Mouse (Mus musculus) limb, embryonic 10.5 days (tissue): ENCODE data around the gene Timm50. TPM values are rescaled to one million over a fixed set of nuclear protein-coding genes. Genes with fewer than 3 reads are reported as not detected.

Experiments used
- DNase-seq: peaks from one replicate; pipeline ENCODE4 v3.0.0-alpha.2; 2017; ENCODE audit warnings: low spot score
- H3K27ac ChIP-seq: fragments of 300-500 bp; sonication (generic); 2 replicates; pipeline ENCODE4 v1.5.1; 2016; ENCODE audit warnings: mild to moderate bottlenecking
- H3K27me3 ChIP-seq: fragments of 300-500 bp; sonication (generic); 2 replicates; pipeline ENCODE4 v1.6.1; 2016; ENCODE audit warnings: low read depth, mild to moderate bottlenecking; ENCODE audit not compliant: poor library complexity, severe bottlenecking
- H3K36me3 ChIP-seq: fragments of 300-500 bp; sonication (generic); 2 replicates; pipeline ENCODE4 v1.6.1; 2016; ENCODE audit warnings: mild to moderate bottlenecking, moderate library complexity
- H3K4me1 ChIP-seq: fragments of 300-500 bp; sonication (generic); 2 replicates; pipeline ENCODE4 v1.6.1; 2016
- H3K4me3 ChIP-seq: fragments of 300-500 bp; sonication (generic); 2 replicates; pipeline ENCODE4 v1.5.1; 2016; ENCODE audit warnings: mild to moderate bottlenecking, moderate library complexity
- H3K9me3 ChIP-seq: fragments of 300-500 bp; sonication (generic); replicated peaks from 2 replicates; pipeline ENCODE4 v1.6.1; 2016; ENCODE audit warnings: mild to moderate bottlenecking
- WGBS: fragments of 180-500 bp; shearing (Covaris S2); methylation state at CpG from one replicate; pipeline ENCODE4 v1.1.7; 2016; 5-methylcytosine and 5-hydroxymethylcytosine counted together
- polyA plus RNA-seq: library from polyadenylated mRNA; unstranded; fragments of >200 nt; fragmentation: Nextera tagmentation; extraction: Ambion mirVana; gene quantifications from 2 replicates; pipeline ENCODE4 v1.2.1, GENCODE M21; 2016

Gene Timm50
- polyA plus RNA-seq, 1 experiment from 2014 or later, result 223 TPM

- Histone ChIP-seq H3K27ac (no peak overlapping the region), H3K9me3 (no peaks in the 10 kb centered on the region), H3K4me3 (no peak overlapping the region), H3K4me1 (peaks cover 23% of the 10 kb centered on the region), H3K27me3 (no peaks in the 10 kb centered on the region), H3K36me3 (peaks cover 14% of the 10 kb centered on the region)
- DNase-seq, result no peak
- 87% methylated on average over 3 of the region's 3 CpGs for WGBS
These were observed 35.9 kb upstream of the Timm50 start for GRCm38 (mm10) chr7:28347746-28348145.

- DNase-seq, result peak; percentile 90
- Histone ChIP-seq H3K4me1 (peaks cover 33% of the 10 kb centered on the region), H3K27me3 (no peaks in the 10 kb centered on the region), H3K27ac (no peak overlapping the region), H3K9me3 (no peaks in the 10 kb centered on the region), H3K36me3 (no peaks in the 10 kb centered on the region), H3K4me3 (no peak overlapping the region)
- 11% methylated on average over 4 of the region's 4 CpGs for WGBS
These were observed 32.8 kb upstream of the Timm50 start for GRCm38 (mm10) chr7:28344637-28345036.

- Histone ChIP-seq H3K4me3 (0 out of 2 replicates have a peak overlapping the region, but pooled peaks have one; percentile 10), H3K27me3 (no peaks in the 10 kb centered on the region), H3K27ac (peak overlapping the region; percentile 76), H3K36me3 (0 out of 2 replicates have a peak, but pooled peaks cover 3% of the 10 kb centered on the region), H3K9me3 (no peaks in the 10 kb centered on the region), H3K4me1 (peaks cover 35% of the 10 kb centered on the region)
- 28% methylated on average over 7 of the region's 7 CpGs for WGBS
- no peak for DNase-seq
These were observed 29.5 kb upstream of the Timm50 start for GRCm38 (mm10) chr7:28341381-28341780.

GRCm38 (mm10) chr7:28339213-28339917, 27.5 kb upstream of the Timm50 start:
- H3K4me3 ChIP-seq, result peak overlapping the region; percentile 73

GRCm38 (mm10) chr7:28338108-28338998, 26.5 kb upstream of the Timm50 start, which contains the start of gene Supt5:
Gene Supt5 (minus strand): TSS chr7:28338746.
- H3K4me3 ChIP-seq, result peak within 1 kb of the TSS; percentile 73
- peak within 1 kb of the TSS; percentile 93 for H3K27ac ChIP-seq
- under 1% methylated on average over 77 of the region's 77 CpGs for WGBS
- H3K27me3 ChIP-seq, result no peaks in the 10 kb centered on the region
- H3K36me3 ChIP-seq, result peaks cover 31% of the 10 kb centered on the region
- no peaks in the 10 kb centered on the region for H3K9me3 ChIP-seq
- peaks cover 35% of the 10 kb centered on the region for H3K4me1 ChIP-seq
- peak; percentile 95 for DNase-seq

More at GRCm38 (mm10) chr7:28339213-28339917, 27.5 kb upstream of the Timm50 start:
- H3K4me1 ChIP-seq, result peaks cover 35% of the 10 kb centered on the region
- H3K27ac ChIP-seq, result peak overlapping the region; percentile 93
- H3K9me3 ChIP-seq, result no peaks in the 10 kb centered on the region
- peaks cover 22% of the 10 kb centered on the region for H3K36me3 ChIP-seq
- no peak for DNase-seq
- WGBS, result 83% methylated on average over 19 of the region's 19 CpGs
- H3K27me3 ChIP-seq, result no peaks in the 10 kb centered on the region

GRCm38 (mm10) chr7:28335471-28335870, 23.6 kb upstream of the Timm50 start:
- H3K4me3 ChIP-seq, result no peak overlapping the region
- WGBS, result 94% methylated on average over 2 of the region's 2 CpGs

GRCm38 (mm10) chr7:28334534-28334933, 22.7 kb upstream of the Timm50 start:
- Histone ChIP-seq H3K9me3 (no peaks in the 10 kb centered on the region), H3K4me1 (peaks cover 11% of the 10 kb centered on the region), H3K27ac (no peak overlapping the region), H3K27me3 (no peaks in the 10 kb centered on the region), H3K36me3 (peaks cover 68% of the 10 kb centered on the region), H3K4me3 (no peak overlapping the region)
- 90% methylated on average over 4 of the region's 4 CpGs for WGBS
- DNase-seq, result no peak

More at GRCm38 (mm10) chr7:28335471-28335870, 23.6 kb upstream of the Timm50 start:
- no peaks in the 10 kb centered on the region for H3K27me3 ChIP-seq
- H3K27ac ChIP-seq, result no peak overlapping the region
- H3K4me1 ChIP-seq, result peaks cover 13% of the 10 kb centered on the region
- peaks cover 58% of the 10 kb centered on the region for H3K36me3 ChIP-seq
- DNase-seq, result no peak
- no peaks in the 10 kb centered on the region for H3K9me3 ChIP-seq

- Histone ChIP-seq H3K4me3 (no peak overlapping the region), H3K36me3 (peaks cover 99% of the 10 kb centered on the region)
- WGBS, result 96% methylated on average over 2 of the region's 2 CpGs
These were observed 16.4 kb upstream of the Timm50 start for GRCm38 (mm10) chr7:28328260-28328659.

GRCm38 (mm10) chr7:28326457-28326856, 14.6 kb upstream of the Timm50 start:
- peaks cover 100% of the 10 kb centered on the region for H3K36me3 ChIP-seq
- DNase-seq, result no peak
- no peak overlapping the region for H3K4me3 ChIP-seq
- WGBS, result 87% methylated on average over 4 of the region's 4 CpGs
- H3K4me1 ChIP-seq, result no peaks in the 10 kb centered on the region
- no peaks in the 10 kb centered on the region for H3K9me3 ChIP-seq
- H3K27ac ChIP-seq, result no peak overlapping the region
- H3K27me3 ChIP-seq, result no peaks in the 10 kb centered on the region

More at GRCm38 (mm10) chr7:28328260-28328659, 16.4 kb upstream of the Timm50 start:
- Histone ChIP-seq H3K27me3 (no peaks in the 10 kb centered on the region), H3K4me1 (no peaks in the 10 kb centered on the region), H3K27ac (no peak overlapping the region), H3K9me3 (no peaks in the 10 kb centered on the region)
- DNase-seq, result no peak

GRCm38 (mm10) chr7:28325293-28325692, 13.4 kb upstream of the Timm50 start:
- WGBS, result 97% methylated on average over 8 of the region's 8 CpGs
- Histone ChIP-seq H3K9me3 (no peaks in the 10 kb centered on the region), H3K36me3 (peaks cover 100% of the 10 kb centered on the region), H3K27me3 (no peaks in the 10 kb centered on the region), H3K4me3 (no peak overlapping the region), H3K27ac (no peak overlapping the region), H3K4me1 (no peaks in the 10 kb centered on the region)
- no peak for DNase-seq

- Histone ChIP-seq H3K36me3 (peaks cover 100% of the 10 kb centered on the region), H3K27ac (no peak overlapping the region), H3K27me3 (no peaks in the 10 kb centered on the region), H3K4me3 (no peak overlapping the region; the same call in 1 of the 2 replicates), H3K9me3 (no peaks in the 10 kb centered on the region), H3K4me1 (no peaks in the 10 kb centered on the region)
- WGBS, result 94% methylated on average over 15 of the region's 15 CpGs
- DNase-seq, result no peak
These were observed 10.3 kb upstream of the Timm50 start for GRCm38 (mm10) chr7:28321974-28322720.

GRCm38 (mm10) chr7:28318714-28319113, 6.8 kb upstream of the Timm50 start:
- H3K4me1 ChIP-seq, result no peaks in the 10 kb centered on the region
- WGBS, result 92% methylated on average over 17 of the region's 17 CpGs
- no peak for DNase-seq
- H3K27me3 ChIP-seq, result no peaks in the 10 kb centered on the region
- no peak overlapping the region for H3K4me3 ChIP-seq
- H3K36me3 ChIP-seq, result peaks cover 99% of the 10 kb centered on the region
- H3K27ac ChIP-seq, result no peak overlapping the region
- H3K9me3 ChIP-seq, result no peaks in the 10 kb centered on the region
